Mouse (Mus musculus): ENCODE measurements around the gene Ift140. TPM values are rescaled to one million over a fixed set of nuclear protein-coding genes. Genes with fewer than 3 reads are reported as not detected.

Gene Ift140
- polyA plus RNA-seq, 1 experiment: 10.1 TPM

- TF ChIP-seq CTCF (conservative IDR thresholded peaks at IDR 0.05; ENCODE audit: insufficient read depth, insufficient read length, low read depth, low read length): no peak
- TF ChIP-seq POLR2A (IDR thresholded peaks at IDR 0.05; ENCODE audit: low read depth, low read length): no peak
- DNase-seq: no peak
- H3K4me3 ChIP-seq (ENCODE audit: insufficient read depth, low read depth, low read length): no peak overlapping the region
- no peaks in the 10 kb centered on the region for H3K27me3 ChIP-seq (replicated peaks; ENCODE audit: control insufficient read depth, insufficient read depth, low read length)
- H3K4me1 ChIP-seq (ENCODE audit: control insufficient read depth, insufficient read depth, low read length): no peaks in the 10 kb centered on the region
- H3K36me3 ChIP-seq (ENCODE audit: control insufficient read depth, insufficient read depth, low read length): no peaks in the 10 kb centered on the region; the same call in 1 of the 2 replicates
- no peak overlapping the region for H3K27ac ChIP-seq (ENCODE audit: insufficient read depth, low read depth, low read length)
- 87% methylated on average over 6 of the region's 6 CpGs for WGBS
Measured at GRCm38 (mm10) chr17:25057041-25057440, 41.2 kb downstream of the Ift140 start.

GRCm38 (mm10) chr17:25063261-25063660 is 47.4 kb downstream of the Ift140 start:
- TF ChIP-seq CTCF (conservative IDR thresholded peaks at IDR 0.05; ENCODE audit: insufficient read depth, insufficient read length, low read depth, low read length) (no peak), POLR2A (IDR thresholded peaks at IDR 0.05; ENCODE audit: low read depth, low read length) (no peak)
- 84% methylated on average over 4 of the region's 4 CpGs for WGBS
- 0 out of 2 replicates have a peak overlapping the region, but pooled peaks have one; percentile 9 for H3K27ac ChIP-seq (ENCODE audit: insufficient read depth, low read depth, low read length)

GRCm38 (mm10) chr17:25063872-25064271 is 48.0 kb downstream of the Ift140 start:
- WGBS: 70% methylated on average over 12 of the region's 12 CpGs
- no peaks in the 10 kb centered on the region for H3K27me3 ChIP-seq (replicated peaks; ENCODE audit: control insufficient read depth, insufficient read depth, low read length)
- H3K36me3 ChIP-seq (ENCODE audit: control insufficient read depth, insufficient read depth, low read length): no peaks in the 10 kb centered on the region
- no peak overlapping the region for H3K4me3 ChIP-seq (ENCODE audit: insufficient read depth, low read depth, low read length)
- H3K27ac ChIP-seq (ENCODE audit: insufficient read depth, low read depth, low read length): peak overlapping the region; percentile 71
- H3K4me1 ChIP-seq (ENCODE audit: control insufficient read depth, insufficient read depth, low read length): peaks cover 5% of the 10 kb centered on the region; the same call in 1 of the 2 replicates
- TF ChIP-seq CTCF (conservative IDR thresholded peaks at IDR 0.05; ENCODE audit: insufficient read depth, insufficient read length, low read depth, low read length): no peak
- no peak for TF ChIP-seq POLR2A (IDR thresholded peaks at IDR 0.05; ENCODE audit: low read depth, low read length)
- no peak for DNase-seq

More at GRCm38 (mm10) chr17:25063261-25063660, 47.4 kb downstream of the Ift140 start:
- DNase-seq: no peak
- Histone ChIP-seq H3K4me1 (ENCODE audit: control insufficient read depth, insufficient read depth, low read length) (peaks cover 5% of the 10 kb centered on the region; the same call in 1 of the 2 replicates), H3K36me3 (ENCODE audit: control insufficient read depth, insufficient read depth, low read length) (no peaks in the 10 kb centered on the region), H3K27me3 (replicated peaks; ENCODE audit: control insufficient read depth, insufficient read depth, low read length) (no peaks in the 10 kb centered on the region), H3K4me3 (ENCODE audit: insufficient read depth, low read depth, low read length) (no peak overlapping the region)

GRCm38 (mm10) chr17:25064351-25064750 is 48.5 kb downstream of the Ift140 start:
- Histone ChIP-seq H3K27me3 (replicated peaks; ENCODE audit: control insufficient read depth, insufficient read depth, low read length) (no peaks in the 10 kb centered on the region), H3K4me3 (ENCODE audit: insufficient read depth, low read depth, low read length) (no peak overlapping the region), H3K27ac (ENCODE audit: insufficient read depth, low read depth, low read length) (peak overlapping the region; percentile 71), H3K4me1 (ENCODE audit: control insufficient read depth, insufficient read depth, low read length) (peaks cover 5% of the 10 kb centered on the region; the same call in 1 of the 2 replicates), H3K36me3 (ENCODE audit: control insufficient read depth, insufficient read depth, low read length) (no peaks in the 10 kb centered on the region)
- TF ChIP-seq CTCF (conservative IDR thresholded peaks at IDR 0.05; ENCODE audit: insufficient read depth, insufficient read length, low read depth, low read length) (no peak), POLR2A (IDR thresholded peaks at IDR 0.05; ENCODE audit: low read depth, low read length) (no peak)
- DNase-seq: peak; percentile 88
- 59% methylated on average over 9 of the region's 9 CpGs for WGBS

GRCm38 (mm10) chr17:25065189-25065588 is 49.3 kb downstream of the Ift140 start:
- Histone ChIP-seq H3K27ac (ENCODE audit: insufficient read depth, low read depth, low read length) (peak overlapping the region; percentile 34), H3K36me3 (ENCODE audit: control insufficient read depth, insufficient read depth, low read length) (no peaks in the 10 kb centered on the region), H3K27me3 (replicated peaks; ENCODE audit: control insufficient read depth, insufficient read depth, low read length) (no peaks in the 10 kb centered on the region), H3K4me1 (ENCODE audit: control insufficient read depth, insufficient read depth, low read length) (peaks cover 5% of the 10 kb centered on the region; the same call in 1 of the 2 replicates), H3K4me3 (ENCODE audit: insufficient read depth, low read depth, low read length) (no peak overlapping the region)
- WGBS: 33% methylated on average over 3 of the region's 3 CpGs
- TF ChIP-seq POLR2A (IDR thresholded peaks at IDR 0.05; ENCODE audit: low read depth, low read length) (no peak), CTCF (conservative IDR thresholded peaks at IDR 0.05; ENCODE audit: insufficient read depth, insufficient read length, low read depth, low read length) (no peak)
- DNase-seq: peak; percentile 72

- Histone ChIP-seq H3K27me3 (replicated peaks; ENCODE audit: control insufficient read depth, insufficient read depth, low read length) (no peaks in the 10 kb centered on the region), H3K4me3 (ENCODE audit: insufficient read depth, low read depth, low read length) (no peak overlapping the region), H3K36me3 (ENCODE audit: control insufficient read depth, insufficient read depth, low read length) (no peaks in the 10 kb centered on the region), H3K27ac (ENCODE audit: insufficient read depth, low read depth, low read length) (peak overlapping the region; percentile 79), H3K4me1 (ENCODE audit: control insufficient read depth, insufficient read depth, low read length) (peaks cover 5% of the 10 kb centered on the region; the same call in 1 of the 2 replicates)
- TF ChIP-seq POLR2A (IDR thresholded peaks at IDR 0.05; ENCODE audit: low read depth, low read length): no peak
- no peak for TF ChIP-seq CTCF (conservative IDR thresholded peaks at IDR 0.05; ENCODE audit: insufficient read depth, insufficient read length, low read depth, low read length)
- WGBS: 70% methylated on average over 7 of the region's 7 CpGs
- DNase-seq: peak; percentile 59
Measured at GRCm38 (mm10) chr17:25066595-25066994, 50.7 kb downstream of the Ift140 start.

- peak overlapping the region; percentile 79 for H3K27ac ChIP-seq (ENCODE audit: insufficient read depth, low read depth, low read length)
- H3K4me1 ChIP-seq (ENCODE audit: control insufficient read depth, insufficient read depth, low read length): peaks cover 5% of the 10 kb centered on the region; the same call in 1 of the 2 replicates
- 67% methylated on average over 8 of the region's 8 CpGs for WGBS
- no peaks in the 10 kb centered on the region for H3K27me3 ChIP-seq (replicated peaks; ENCODE audit: control insufficient read depth, insufficient read depth, low read length)
- DNase-seq: peak; percentile 91
- no peak for TF ChIP-seq CTCF (conservative IDR thresholded peaks at IDR 0.05; ENCODE audit: insufficient read depth, insufficient read length, low read depth, low read length)
- TF ChIP-seq POLR2A (IDR thresholded peaks at IDR 0.05; ENCODE audit: low read depth, low read length): no peak
- H3K36me3 ChIP-seq (ENCODE audit: control insufficient read depth, insufficient read depth, low read length): no peaks in the 10 kb centered on the region
- H3K4me3 ChIP-seq (ENCODE audit: insufficient read depth, low read depth, low read length): no peak overlapping the region
Measured at GRCm38 (mm10) chr17:25067442-25067851, 51.6 kb downstream of the Ift140 start.

Measured in kidney, adult 2 months (tissue).